Mouse (Mus musculus): ENCODE measurements around the gene Cd59a.

DNA sequence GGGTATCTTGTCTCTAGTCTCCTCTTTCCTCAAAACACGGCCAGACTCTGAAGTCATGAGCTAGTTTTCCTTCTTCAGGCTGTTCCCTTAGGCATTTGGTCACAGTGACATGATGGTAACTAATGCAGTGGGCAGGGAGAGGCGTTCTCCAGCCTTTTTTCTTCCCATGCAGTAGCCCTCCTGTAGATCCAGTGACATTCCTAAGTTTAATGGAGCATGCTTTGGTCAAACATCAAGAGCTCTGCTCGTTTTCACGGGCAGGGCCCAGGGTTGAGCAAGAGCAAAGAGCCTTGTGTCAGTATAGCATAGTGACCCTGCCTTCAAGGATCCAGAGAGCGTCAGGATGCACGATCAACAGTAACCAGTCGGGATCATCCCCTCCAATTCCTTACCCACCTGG lies 67.8 kb downstream of the Cd59a start:
- no peak for TF ChIP-seq MAFK (IDR thresholded peaks at IDR 0.05; ENCODE audit: insufficient read depth, low read depth, low read length)
- TF ChIP-seq HCFC1 (IDR thresholded peaks at IDR 0.05; ENCODE audit: borderline replicate concordance, insufficient read depth, low read length): no peak
